Mouse (Mus musculus): ENCODE data around the gene Zic4.

Zic4 gene

DNA sequence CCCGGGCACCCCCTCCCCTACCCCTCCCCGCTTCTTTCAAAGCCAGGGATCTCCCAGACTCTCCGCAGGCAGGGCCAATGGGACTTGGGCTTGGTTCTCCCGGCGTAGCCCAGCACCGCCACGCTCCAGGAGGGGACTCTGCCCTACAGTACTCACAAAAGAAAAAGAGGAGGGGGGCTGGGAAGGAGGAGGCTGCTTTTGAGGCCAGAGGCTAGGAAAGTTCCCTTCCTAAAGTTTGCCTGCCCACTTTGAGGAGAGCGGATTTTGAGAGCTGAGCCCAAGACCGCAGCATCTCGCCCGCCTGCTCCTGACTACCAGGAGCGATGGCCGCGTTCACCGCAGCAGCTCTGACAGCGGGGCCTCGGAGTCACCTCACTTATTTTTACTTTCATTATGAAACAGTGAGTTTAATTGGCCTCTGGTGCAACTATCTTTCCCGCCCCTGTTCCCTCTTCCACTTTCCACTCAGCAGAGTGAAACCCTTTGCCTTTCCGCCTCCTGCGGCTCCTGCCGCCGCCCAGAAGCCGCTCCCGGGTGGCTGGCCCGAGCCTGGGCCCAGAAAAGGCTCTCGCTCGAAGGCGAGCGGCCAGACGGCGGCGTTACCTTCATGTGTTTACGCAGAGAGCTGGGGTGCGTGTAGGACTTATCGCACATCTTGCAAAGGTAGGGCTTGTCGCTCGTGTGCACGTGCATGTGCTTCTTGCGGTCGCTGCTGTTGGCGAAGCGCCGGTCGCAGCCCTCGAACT, at the start of gene Zic4:
Gene Zic4, plus strand, starts transcription at position 558 of the 746 bp plus-strand sequence.
- no peak for DNase-seq (ENCODE audit: extremely low read depth, insufficient read length, low spot score)

DNA sequence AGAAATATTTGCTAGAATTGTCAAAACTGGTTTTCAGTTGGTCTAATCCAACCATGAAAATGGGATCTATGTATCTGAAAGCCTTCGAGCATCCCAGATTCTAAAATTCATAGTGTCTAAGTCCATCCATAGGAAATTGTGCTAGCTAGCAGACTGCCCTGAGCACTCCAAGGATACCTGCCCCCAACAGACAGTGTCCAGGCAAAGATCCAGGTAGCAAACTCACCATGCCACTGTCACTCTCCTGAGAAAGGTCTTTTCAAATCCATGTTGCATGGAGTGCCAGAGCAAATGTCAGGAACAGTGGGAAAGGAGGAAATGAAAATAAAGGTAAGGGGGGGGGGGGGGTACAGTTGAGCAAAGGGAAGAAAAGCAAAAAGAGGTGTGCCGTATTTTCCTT, 14.6 kb upstream of the Zic4 start:
- no peak for DNase-seq (ENCODE audit: extremely low read depth, insufficient read length, low spot score)

DNA sequence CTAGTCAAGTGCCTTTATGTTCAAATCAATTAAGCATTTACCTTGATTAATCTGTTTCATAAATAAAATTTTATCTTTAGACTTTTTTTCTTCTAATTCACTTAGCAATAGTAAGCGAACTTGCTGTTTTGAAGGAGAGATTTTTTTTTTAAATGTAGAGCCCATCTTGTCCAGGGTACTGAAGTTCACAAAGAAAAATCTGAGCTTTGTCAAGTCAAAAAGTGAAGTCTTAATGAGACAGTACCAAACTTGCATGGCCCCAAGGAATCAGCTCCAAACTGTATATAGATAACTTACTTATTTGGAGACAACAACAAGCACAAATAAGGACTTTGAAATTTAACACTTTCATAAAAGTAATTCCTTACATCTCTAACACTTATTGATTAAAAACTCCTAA, 13.5 kb upstream of the Zic4 start:
- DNase-seq (ENCODE audit: extremely low read depth, insufficient read length, low spot score): no peak

DNA sequence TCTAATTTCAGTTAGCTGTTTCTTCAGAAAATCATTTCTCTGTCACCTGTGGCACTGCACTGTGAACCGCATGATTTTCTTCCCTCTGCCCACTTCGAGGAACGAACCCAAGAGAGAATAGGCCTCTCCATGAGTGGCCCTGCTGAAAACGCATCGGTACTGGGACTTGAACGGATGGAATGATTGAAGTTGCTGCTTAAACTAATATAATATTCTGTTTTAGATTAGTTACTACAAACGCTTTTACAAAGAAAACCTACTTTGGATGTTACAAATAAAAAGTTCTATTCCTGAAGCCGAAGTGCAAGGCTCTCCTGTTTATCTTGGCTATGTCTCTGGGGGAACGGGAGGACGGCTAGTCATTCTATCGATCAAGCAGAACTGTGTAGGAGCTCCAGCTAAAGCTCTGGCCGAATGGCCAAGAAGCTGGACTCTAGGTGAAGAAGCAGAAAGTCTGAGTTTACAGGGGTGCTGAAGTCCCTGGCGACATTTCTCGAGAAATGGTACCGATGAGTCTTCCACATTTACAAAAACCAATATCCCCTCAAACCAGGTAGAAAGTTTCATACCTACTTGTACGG, 11.9 kb upstream of the Zic4 start:
- no peak for DNase-seq (ENCODE audit: extremely low read depth, insufficient read length, low spot score)

DNA sequence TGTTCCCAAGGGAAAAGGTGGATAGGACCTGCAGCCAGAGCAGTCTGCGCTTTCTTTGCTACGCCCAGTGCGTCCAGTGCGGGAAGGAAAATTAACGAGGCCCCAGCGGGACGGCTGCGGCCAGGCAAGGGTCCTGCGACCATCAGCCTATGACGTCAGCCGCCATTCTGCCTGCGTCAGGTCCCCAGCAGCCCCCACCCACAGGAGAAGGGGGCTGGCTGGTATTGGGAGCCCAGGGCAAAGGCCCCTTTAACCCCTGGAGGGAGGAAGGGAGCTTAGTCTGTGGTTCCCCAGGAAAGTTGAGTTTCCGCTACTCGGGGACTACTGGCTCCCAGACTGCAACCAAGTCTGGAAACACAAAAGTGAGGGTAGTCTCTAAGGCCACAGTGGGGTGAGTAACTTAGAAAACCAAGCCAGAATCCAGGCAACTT, 11.3 kb upstream of the Zic4 start:
- no peak for DNase-seq (ENCODE audit: extremely low read depth, insufficient read length, low spot score)

DNA sequence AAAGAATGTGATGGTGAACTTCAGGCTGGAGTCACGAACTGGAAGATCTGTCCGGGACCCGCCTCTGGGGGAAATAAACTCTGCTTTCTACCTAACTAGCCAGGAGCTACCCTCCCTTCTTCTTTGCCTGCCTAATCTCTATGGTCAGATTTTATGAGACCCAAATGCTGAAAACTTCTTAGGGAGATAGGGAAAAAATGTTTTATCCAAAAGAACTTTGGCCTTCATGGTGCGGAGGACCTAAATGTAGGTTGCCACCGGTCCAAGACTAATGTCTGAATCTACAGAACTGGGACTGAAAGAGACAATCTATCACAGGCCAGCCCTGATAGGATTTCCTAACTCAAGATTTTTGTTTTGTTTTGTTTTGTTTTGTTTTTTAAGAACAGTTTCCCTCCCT, 10.9 kb upstream of the Zic4 start:
- no peak for DNase-seq (ENCODE audit: extremely low read depth, insufficient read length, low spot score)

DNA sequence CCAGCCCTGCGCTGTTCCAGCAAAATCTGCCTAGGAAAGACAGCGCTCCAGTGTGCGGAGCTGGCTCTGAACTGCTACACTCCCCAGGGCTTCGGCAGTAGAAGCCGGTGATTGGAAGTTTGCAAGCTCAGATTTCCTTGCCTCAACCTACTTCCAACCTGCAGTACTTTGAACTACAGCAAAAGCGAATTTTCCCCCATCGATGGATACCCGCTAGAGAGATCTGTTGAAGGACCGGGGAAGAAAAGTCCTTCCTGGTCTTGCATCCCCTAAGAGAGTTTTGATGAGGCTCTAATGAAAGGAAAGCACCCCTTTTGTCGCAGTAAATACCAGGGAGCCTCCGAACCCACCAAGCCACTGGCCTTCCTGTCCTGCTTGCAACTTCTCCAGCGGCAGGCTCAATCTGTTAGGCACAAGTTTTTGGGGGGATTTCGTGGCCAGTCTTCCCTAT, 10.2 kb upstream of the Zic4 start:
- DNase-seq (ENCODE audit: extremely low read depth, insufficient read length, low spot score): no peak

DNA sequence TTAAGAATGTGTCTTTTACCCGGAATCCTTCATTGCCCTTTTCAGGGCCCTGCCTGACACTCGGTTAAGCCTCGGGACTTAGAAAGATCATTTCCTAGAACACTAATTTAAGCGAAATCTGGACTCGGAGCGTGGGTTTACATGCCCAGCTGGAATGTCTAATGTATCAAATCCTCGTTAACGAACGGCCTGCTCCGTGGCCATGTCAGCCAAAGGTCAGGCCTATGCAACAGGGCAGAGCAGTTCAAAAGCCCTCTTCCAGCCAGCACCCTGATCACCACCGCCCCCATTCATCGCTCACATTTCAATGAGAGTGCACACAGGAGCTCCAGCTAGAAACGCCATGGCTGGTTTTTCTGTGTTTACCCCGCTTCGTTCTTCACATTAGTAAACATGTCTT, 9.4 kb upstream of the Zic4 start:
- DNase-seq (ENCODE audit: extremely low read depth, insufficient read length, low spot score): no peak

DNA sequence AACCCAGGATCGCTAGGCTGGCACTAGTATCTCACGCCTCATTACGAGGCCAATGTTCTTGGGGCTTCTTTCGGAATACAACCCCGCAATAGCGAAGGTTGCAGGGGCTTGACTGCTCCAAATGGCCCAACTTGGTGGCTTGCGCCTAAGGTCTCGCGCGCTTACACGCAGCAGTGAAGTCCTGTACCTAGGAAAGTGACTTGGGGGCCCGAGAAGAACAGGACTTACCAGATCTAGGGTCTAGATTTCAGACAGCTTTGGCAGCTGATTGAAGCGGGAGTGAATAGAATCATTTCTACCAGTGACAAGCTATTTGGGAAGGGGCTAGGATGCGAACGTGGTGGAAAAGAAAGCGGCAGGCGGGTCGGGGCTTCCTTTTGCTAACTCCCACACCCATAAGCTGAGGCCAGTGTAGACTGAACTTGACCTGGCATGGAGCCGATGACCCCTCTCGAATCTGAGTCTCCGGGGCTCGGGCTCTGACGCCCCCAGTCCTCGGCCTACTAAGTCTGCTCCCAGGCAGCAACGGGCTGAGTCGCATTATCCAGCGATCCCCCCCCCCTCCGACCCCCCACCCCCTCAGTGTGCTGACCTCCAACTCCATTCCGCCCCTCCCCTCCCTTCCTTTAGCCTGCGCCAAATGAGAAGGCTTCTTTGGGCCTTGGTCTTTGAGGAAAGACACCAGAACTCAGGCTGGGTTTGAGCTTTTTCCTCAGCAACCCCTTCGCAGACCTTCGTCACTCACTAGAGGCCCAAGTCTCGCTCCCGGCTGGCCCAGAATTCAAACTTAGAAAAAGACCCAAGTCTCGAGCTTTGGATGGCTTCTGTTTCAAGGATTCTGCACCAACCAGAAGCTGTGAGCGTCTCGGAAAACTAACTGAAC, 8.4 kb upstream of the Zic4 start:
- no peak for DNase-seq (ENCODE audit: extremely low read depth, insufficient read length, low spot score)

DNA sequence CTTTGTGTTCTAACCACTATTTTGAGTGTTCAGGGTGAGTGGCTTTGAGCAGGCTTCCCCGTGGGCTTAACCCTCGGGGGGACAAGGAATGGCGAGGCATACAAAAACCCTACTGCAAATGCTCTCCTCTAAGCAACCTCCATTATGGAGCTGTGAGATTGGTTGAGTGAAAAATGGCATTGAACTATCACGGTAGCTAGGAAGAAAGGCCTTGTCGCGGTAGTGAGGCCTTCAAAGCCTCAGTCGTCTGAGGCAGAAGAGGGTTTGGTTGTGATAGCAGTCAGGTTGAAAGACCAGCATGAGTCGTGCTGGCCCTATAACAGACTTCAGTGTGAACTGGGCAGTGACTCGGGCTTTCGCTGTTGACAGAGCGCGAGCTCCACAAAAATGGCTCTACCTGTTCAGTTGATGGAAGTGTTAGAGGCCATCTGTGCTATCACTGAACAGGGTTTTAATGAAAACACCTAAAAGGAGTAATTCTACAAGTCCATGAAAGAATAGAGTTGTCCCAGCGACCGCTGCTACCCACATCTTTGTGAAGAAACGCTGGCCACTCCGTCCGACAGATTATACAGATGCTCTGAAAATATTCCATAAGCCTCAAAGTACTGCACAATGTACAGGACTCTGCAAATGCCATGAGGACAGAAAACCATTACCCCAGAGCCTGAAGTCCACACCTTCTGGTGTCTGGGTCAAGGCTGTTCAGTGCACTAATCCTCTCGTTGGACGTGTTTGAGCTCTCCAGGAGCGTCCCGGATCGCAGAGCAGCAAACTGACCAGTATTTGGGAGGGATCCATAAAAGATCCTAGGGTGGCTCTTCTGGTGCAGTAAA, 7.6 kb upstream of the Zic4 start:
- no peak for DNase-seq (ENCODE audit: extremely low read depth, insufficient read length, low spot score)

DNA sequence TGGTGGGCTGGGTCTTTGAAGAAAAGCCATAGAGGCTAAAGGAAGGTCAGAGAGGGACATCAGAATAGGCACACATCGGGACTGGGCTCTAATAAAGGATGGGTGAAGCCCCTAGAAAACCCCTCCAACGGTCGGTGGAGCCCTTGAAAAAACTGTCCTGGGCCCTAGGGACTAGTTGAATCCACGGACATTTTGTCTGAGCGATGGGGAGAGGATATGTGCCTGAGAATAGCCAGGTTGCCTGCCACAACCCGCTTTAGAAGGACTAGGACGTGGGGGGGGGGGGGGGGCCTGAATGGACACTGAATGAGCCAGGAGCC, 7.0 kb upstream of the Zic4 start:
- no peak for DNase-seq (ENCODE audit: extremely low read depth, insufficient read length, low spot score)

DNA sequence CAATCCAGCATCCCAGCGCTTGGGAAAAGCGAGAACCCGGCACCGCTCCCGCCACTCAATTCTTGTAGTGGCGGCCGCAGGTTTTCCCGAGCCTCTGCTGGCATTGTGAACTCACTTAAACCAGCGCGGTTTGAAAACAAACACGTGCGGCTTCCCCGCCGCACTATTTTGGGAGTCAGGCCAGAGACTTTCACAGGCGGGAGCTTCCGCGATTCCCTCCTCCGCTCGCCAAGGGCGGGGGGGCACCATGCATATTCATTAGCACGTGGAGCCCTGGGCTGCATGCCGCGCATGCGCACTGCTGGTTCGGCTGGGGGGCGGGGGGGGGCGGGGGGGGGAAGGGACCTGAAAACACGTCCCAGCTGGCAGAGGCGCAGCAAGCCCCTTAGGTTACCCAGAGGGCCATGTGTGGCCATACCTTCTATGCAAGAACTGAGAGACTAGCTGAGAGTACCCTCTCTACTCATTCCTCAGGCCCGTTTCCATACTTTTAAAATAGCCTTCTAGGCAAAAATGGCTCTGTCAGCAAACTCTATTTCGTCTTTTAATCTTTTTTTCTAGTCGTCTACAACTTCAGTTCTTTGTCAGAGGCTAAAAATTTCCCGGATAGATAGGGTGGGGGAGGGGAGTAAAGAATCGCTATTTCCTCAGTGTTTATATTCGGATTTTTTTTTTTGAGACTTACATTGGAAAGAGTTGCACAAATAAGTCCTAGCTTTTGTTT, 6.4 kb upstream of the Zic4 start:
- DNase-seq (ENCODE audit: extremely low read depth, insufficient read length, low spot score): no peak

DNA sequence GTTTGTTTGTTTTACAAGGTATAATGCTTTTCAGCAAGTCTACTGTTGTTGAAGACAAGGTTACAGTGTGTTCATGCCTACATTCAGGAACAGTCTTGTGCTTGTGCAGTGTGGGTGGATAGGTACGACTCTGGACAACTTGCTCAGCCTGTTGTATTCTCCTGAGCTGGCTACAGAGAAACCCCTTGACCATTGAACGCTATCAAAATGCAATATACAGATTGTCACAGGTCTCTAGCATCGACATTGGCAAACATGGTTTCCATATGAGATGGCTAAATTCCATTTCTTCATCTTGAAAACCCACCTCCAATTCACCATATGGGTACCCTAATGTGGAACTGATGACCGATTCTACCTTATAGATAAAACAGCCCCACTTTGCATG, 5.9 kb upstream of the Zic4 start:
- no peak for DNase-seq (ENCODE audit: extremely low read depth, insufficient read length, low spot score)

DNA sequence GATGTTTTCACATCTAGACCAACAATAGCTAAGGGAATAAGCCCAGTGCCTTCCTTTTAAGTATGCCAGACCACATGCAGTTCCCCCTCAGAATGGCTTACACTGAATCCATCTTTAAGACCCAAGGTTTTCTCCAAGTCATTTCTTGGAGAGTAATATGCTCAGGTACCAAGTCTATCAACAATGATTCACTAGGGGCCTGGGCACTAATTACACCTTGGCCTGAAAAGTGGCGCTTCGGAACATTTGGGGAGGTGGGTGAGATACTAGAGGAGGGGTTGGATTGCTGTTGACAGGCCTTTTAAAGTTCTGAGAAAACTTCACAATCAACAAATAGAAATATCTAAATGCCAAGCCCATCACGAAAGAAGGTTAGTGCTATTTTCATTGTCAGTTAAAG, 4.9 kb upstream of the Zic4 start:
- DNase-seq (ENCODE audit: extremely low read depth, insufficient read length, low spot score): no peak

DNA sequence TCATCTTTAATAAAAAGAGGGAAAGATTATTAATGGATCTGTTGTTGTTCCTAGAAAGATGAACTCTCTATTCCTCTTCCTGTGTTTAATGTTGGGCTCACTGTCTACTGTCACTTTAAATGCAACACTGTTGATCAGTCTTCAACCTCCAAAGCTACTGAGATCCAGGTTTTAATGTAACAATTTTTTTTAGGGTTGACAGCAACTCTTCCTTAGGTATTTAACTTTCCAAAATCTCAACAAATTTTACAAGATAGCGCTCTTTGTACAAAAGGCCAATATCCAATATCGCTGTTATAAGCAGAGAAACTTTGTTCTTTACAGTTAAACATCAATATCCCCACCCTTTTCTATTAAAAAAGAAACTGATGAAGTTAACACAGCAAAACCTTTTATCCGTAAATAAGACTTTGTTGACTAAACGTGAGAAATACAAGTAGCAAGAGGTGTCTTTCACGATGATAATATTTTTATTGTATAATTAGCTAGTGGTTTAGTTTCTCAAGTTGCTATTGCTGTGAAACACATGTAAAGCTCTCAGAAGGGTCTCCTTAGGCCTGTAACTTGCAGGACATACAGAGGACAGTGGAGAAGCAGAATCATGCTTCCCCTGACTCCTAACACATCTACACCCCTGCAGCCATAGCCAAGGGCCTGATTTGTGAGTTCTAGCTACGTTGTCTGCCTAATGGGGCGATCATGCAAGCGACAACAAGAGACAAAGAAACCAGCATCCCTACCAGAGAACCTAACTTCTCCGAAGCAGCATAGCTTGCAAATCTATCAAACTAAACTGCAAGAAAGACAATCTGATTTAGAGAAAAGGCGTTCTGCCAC, 3.1 kb upstream of the Zic4 start:
- DNase-seq (ENCODE audit: extremely low read depth, insufficient read length, low spot score): no peak

DNA sequence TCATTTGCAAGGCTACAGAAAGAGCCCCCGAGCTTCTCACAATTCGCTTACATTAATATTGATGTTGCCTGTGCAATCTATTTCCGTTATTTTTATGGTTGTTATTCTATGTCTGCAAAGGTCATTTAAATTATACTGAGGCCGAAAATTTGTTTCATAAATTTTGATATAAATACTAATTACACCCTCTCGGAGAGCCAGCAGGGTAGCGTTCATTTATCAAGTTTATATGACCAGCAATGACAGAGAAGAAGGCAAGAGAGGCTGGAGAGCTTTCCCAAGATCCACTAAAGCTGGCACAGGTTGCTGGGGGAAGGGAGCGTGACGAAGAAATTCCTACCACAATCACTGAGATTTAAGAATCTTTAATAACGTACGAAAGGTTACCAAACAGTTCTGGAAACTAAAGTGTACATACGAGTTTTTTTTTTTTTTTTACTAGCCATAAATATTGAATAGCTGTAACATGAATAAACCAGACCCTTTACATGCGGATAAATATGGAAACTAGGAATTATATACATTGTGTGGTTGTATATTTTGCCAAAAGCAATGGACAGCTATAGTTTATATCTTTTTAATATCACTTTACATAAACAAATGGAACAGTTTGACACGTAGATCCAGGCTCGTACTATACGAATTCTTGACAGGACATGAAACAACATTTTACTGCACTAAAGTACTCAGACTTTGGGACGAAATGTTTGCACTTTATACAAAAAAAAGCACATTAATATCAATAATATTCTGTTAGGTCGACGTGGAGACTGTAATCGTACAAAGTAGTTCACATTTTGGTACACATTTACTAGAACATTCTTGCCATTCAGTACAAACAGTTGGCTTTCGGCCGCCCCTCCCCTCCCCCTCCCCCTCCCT, 1.8 kb upstream of the Zic4 start:
- no peak for DNase-seq (ENCODE audit: extremely low read depth, insufficient read length, low spot score)

DNA sequence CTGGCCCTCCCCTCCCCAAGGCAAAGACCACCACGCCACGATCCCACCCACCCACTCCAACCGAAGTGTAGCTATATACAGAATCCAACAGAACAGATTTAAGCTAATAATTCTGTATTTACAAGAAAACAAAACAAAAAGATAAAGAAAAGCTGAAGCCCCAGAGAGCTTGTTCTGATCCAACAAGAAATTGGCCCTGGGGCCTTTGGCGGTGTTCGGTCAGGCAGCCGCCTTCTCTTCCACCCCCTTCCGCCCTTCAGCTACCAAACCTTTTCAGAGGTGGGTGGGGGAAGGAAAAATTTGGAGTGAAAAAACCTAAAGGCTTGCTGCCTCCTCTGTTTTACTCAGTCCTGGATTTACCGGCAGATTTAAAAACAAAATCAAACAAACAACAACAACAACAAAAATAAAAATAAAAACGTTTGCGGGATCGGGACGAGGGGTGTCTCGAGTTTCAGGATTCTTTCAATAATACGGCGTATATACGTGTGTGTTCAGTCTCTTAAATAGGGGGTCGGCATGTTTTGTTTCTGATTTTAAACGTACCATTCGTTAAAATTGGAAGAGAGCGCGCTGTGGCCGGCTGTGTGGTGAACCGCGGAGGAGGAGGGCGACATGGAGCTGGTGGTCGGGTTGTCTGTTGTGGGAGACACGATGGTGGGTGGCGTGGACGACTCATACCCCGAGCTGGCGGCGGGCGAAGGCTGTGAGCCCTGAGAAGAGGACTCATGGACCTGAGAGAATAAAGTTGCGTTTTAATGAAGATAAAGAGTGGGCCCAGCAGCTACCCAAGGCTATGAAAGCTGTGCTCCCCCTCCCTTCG, 969 bp upstream of the Zic4 start:
- no peak for DNase-seq (ENCODE audit: extremely low read depth, insufficient read length, low spot score)
